Mouse (Mus musculus) megakaryocyte, embryonic 14.5 days (primary cell): ENCODE results near the gene Gm4779. TPM values are rescaled to one million over a fixed set of nuclear protein-coding genes. Genes with fewer than 3 reads are reported as not detected.

Experiments
- H3K27me3 ChIP-seq: replicated peaks from 2 replicates; pipeline ENCODE3; 2012; ENCODE audit warnings: inconsistent platforms
- H3K36me3 ChIP-seq: replicated peaks from 2 replicates; pipeline ENCODE3; 2012; ENCODE audit warnings: low read length, inconsistent platforms, mixed read lengths
- H3K4me1 ChIP-seq: 2 replicates; pipeline ENCODE4 v1.6.1; 2012; ENCODE audit warnings: inconsistent platforms
- H3K4me3 ChIP-seq: replicated peaks from 2 replicates; pipeline ENCODE3; 2012; ENCODE audit warnings: moderate library complexity, mild to moderate bottlenecking, inconsistent platforms
- H3K9me3 ChIP-seq: 2 replicates; pipeline ENCODE4 v1.6.1; 2012; ENCODE audit warnings: inconsistent platforms
- FLI1 ChIP-seq: IDR thresholded peaks from 2 replicates; pipeline ENCODE4 v1.6.1; 2012; ENCODE audit warnings: low read length, inconsistent platforms, mixed read lengths
- GATA1 ChIP-seq: IDR thresholded peaks from 3 replicates; pipeline ENCODE4 v1.6.1; 2012; ENCODE audit warnings: mixed read lengths, low read length, inconsistent platforms, borderline replicate concordance
- polyA plus RNA-seq: library from polyadenylated mRNA; stranded (reverse); fragments of >175 nt; gene quantifications from 2 replicates; pipeline ENCODE4 v1.2.3, GENCODE M21; 2012; ENCODE audit warnings: low replicate concordance; ENCODE audit not compliant: insufficient read depth

Gene Gm4779
- polyA plus RNA-seq, 1 experiment, result 0.43 TPM

GRCm38 (mm10) chrX:101765111-101765510 lies 29.1 kb downstream of the Gm4779 start:
- Histone ChIP-seq H3K4me3 (no peak overlapping the region), H3K4me1 (no peaks in the 10 kb centered on the region), H3K36me3 (no peaks in the 10 kb centered on the region), H3K9me3 (peaks cover 8% of the 10 kb centered on the region), H3K27me3 (peaks cover 25% of the 10 kb centered on the region)
- no peak for TF ChIP-seq FLI1
- no peak for TF ChIP-seq GATA1

- H3K4me1 ChIP-seq, result no peaks in the 10 kb centered on the region
- peaks cover 8% of the 10 kb centered on the region for H3K9me3 ChIP-seq
- no peak for TF ChIP-seq GATA1
- no peak for TF ChIP-seq FLI1
- no peak overlapping the region for H3K4me3 ChIP-seq
- H3K36me3 ChIP-seq, result no peaks in the 10 kb centered on the region
- peaks cover 29% of the 10 kb centered on the region for H3K27me3 ChIP-seq
These were observed 29.6 kb downstream of the Gm4779 start for GRCm38 (mm10) chrX:101764621-101765020.

- Histone ChIP-seq H3K27me3 (peaks cover 41% of the 10 kb centered on the region), H3K4me1 (no peaks in the 10 kb centered on the region), H3K9me3 (peaks cover 8% of the 10 kb centered on the region), H3K4me3 (no peak overlapping the region), H3K36me3 (no peaks in the 10 kb centered on the region)
- TF ChIP-seq FLI1 (no peak), GATA1 (no peak)
These were observed 39.7 kb downstream of the Gm4779 start for GRCm38 (mm10) chrX:101754478-101754877.

DNA sequence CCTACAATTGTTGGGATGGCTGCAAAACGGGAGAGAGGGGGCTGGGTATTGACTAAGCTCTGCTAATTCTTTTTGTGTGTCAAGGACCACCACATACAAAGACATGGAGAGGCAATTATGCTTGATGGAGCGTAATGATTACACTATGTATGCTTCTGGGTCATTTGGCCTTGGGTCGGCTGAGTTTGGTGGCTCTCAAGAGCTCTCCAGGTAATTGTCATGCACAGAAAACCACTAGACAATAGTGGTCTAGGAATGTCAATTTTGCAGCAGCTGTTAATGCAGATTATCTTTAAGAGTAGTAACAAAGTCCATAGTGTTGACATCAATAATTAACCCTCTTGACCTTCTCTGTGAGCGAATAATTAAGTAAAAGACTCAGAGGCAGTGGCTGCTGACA lies 44.1 kb downstream of the Gm4779 start:
- Histone ChIP-seq H3K9me3 (peaks cover 8% of the 10 kb centered on the region), H3K27me3 (peaks cover 39% of the 10 kb centered on the region)
- TF ChIP-seq FLI1 (no peak), GATA1 (no peak)

GRCm38 (mm10) chrX:101741064-101741433 lies 53.2 kb downstream of the Gm4779 start:
- peaks cover 49% of the 10 kb centered on the region for H3K27me3 ChIP-seq

More for the DNA sequence above, 44.1 kb downstream of the Gm4779 start:
- Histone ChIP-seq H3K4me3 (no peak overlapping the region), H3K4me1 (no peaks in the 10 kb centered on the region), H3K36me3 (no peaks in the 10 kb centered on the region)

DNA sequence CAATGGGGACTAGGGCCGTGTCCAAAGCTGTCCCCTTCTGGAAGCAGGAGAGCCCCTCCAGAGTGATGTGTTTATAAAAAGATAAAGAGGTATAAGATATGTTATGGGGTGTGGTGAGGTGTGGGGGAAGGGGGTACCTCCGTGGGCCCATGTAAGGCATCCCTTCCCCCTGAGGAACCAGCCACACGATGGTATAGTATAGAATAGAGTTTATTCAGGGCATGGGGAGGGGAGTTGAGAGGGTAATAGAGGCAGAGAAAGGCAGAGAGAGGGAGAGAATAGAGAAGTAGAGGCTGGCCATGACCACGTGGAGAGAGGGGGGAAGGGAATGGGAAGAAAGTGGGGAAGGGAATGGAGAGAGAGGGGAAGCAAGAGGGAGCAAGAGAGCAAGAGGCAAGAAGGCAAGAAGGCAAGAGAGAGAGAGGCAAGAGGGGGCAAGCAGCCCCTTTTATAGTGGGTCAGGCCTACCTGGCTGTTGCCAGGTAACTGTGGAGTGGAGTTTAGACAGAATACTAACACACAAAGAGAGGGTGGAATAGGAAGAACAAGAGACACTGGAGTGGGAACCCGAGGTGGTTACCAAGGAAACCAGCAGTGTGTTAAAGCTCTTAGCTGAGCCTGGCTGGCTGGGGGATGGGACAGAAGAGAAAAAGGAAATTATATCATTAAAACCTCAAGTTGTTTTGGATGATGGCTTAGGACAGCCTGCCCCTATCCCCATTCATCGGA lies 53.7 kb downstream of the Gm4779 start:
- peaks cover 55% of the 10 kb centered on the region for H3K27me3 ChIP-seq
- H3K9me3 ChIP-seq, result no peaks in the 10 kb centered on the region
- H3K36me3 ChIP-seq, result no peaks in the 10 kb centered on the region
- TF ChIP-seq FLI1 (no peak), GATA1 (no peak)
- H3K4me3 ChIP-seq, result no peak overlapping the region
- H3K4me1 ChIP-seq, result peaks cover 10% of the 10 kb centered on the region

More at GRCm38 (mm10) chrX:101741064-101741433, 53.2 kb downstream of the Gm4779 start:
- Histone ChIP-seq H3K36me3 (no peaks in the 10 kb centered on the region), H3K4me3 (no peak overlapping the region), H3K4me1 (peaks cover 10% of the 10 kb centered on the region), H3K9me3 (no peaks in the 10 kb centered on the region)
- TF ChIP-seq FLI1 (no peak), GATA1 (no peak)

Other genes starting within 250 kb of the Gm4779 start
- 1.3 and 1.5 TPM in 2 replicates for gene Ogt, start 154.4 kb downstream of the Gm4779 start, polyA plus RNA-seq
- 0.37 TPM in 1 of 2 replicates, not detected in the other for gene Cxcr3, start 60.2 kb downstream of the Gm4779 start, polyA plus RNA-seq
- gene 8030474K03Rik, start 233 bp upstream of the Gm4779 start, polyA plus RNA-seq, result 0.65 and 1.1 TPM in 2 replicates
- 0.01 TPM in 1 of 2 replicates, not detected in the other for gene Nhsl2, start 55.0 kb upstream of the Gm4779 start, polyA plus RNA-seq